Mouse (Mus musculus): ENCODE data around the gene Erc2. TPM values are rescaled to one million over a fixed set of nuclear protein-coding genes. Genes with fewer than 3 reads are reported as not detected.
"Not testable (repeated sequence)": the region's sequence is repeated elsewhere in the genome, so short reads cannot be mapped to it uniquely, and the experiment has no call there.

The Erc2 gene
- total RNA-seq, 4 experiments from 2014 or later: 1.0 to 1.2 (median 1.1) TPM

DNA sequence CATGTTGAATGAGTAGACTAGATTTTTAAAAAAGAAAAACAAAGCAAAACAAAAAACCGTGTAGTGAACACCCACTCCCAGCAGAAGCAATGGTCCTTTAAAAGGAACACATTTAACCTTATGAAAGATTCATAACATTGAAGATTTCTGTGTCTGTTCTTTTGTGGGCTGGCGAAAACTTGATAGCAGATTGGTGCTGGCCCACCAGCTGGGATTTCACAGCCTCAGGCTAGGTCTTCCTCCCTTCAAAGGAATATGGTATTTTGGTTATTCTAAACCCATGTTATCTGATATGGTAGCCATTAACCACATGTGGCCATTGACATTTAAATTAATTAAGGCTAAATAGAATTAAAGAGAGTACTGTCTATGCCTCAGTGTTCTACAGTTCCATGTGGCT is 205.9 kb downstream of the Erc2 start:
- no peak for DNase-seq (ENCODE audit: low spot score)

DNA sequence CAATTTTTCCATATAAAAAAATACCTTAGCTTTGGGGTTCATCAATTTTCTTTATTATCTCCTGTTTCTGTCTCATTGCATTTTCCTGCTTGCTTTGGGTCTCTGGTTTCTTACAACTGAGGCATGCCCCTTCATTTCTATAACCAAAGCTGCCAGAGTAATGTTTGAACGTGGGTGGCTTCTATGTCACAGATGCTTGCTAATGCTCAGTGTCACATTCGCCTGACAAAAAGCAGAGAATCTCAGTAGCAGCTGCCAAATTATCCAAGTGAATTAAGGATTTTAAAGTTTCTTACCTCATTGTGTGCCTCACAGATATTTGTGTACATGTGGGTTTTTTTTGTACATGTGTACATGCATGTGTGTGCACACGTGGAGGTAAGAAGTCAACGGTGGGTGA is 210.0 kb downstream of the Erc2 start:
- DNase-seq (ENCODE audit: low spot score): no peak

DNA sequence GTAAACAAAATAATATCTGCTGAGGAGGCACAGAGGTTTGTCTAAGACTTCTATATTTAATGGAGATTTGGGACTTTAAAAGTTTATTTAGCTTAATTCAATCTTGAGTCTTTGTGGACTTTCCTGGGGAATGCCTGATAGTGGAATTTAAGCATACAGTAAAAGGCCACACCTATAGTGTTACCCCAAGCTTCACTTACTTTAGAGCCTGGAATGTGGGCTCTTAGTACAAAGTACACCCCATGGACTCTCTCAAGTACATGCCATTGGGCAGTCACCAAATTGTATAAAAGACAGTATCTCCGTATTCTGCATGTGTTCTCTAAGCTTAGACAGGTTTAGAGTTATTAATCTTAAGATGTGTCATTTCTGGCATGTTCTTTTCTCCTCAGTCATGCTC is 213.1 kb downstream of the Erc2 start:
- DNase-seq (ENCODE audit: low spot score): no peak

DNA sequence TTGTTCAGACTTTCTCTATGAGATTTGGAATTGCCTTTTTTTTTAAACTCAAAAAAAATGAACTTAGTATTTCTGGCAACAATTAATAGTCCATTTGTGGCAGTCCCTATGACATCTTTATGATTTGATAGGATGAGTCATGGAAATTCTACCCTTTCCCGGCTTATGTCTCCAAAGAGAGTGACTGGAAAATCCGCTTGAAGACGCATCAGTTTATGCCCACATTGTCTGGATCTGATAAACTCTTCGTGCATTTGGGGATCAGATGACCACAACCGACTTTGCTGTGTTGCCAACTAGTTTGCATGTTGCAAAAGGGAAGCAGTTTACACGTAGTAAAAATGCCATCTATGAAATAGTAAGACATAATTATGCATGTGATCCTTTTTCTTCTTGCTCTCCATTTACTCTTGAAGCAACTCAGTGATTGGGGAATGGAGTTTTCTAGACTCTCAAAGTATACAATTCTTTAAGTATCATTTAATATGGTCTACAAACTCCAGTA is 215.4 kb downstream of the Erc2 start:
- no peak for DNase-seq (ENCODE audit: low spot score)

DNA sequence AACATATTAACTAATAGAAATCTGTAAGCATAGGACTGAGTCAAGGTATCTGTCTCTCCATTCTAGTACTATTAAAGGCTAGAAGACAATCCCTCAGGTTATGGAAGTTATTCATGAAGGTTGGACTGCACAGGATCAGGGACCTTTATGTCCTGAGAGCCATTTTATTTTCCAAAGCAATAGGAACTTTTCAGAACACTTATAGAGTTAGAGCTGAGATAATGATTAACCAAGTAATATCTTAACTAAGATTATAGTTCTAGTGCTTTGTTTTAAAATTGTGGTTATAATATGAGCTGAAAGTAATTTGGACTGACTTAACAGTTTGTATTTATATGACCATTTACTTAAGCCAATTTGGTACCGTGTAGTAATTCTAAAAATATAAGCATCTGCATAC is 217.9 kb downstream of the Erc2 start:
- no peak for DNase-seq (ENCODE audit: low spot score)

DNA sequence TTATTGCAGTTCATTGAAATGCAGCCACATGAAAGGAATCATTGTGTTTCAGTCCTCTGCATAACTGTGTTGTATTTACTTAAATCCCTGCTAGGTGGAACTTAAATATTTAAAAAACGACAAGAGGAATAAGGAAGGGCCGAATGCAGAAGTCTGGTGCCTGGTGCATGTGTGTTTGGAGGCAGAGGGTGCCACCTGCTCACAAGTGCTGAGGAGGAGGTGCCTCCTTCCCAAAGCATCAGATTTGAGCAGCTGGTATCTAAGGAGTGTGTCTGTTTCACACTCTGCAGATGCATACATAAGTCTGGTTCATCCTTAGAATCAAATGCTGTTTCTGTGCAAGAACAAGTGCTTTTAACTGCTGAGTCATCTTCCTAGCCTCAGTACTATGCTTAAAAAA is 224.6 kb downstream of the Erc2 start:
- no peak for DNase-seq (ENCODE audit: low spot score)

DNA sequence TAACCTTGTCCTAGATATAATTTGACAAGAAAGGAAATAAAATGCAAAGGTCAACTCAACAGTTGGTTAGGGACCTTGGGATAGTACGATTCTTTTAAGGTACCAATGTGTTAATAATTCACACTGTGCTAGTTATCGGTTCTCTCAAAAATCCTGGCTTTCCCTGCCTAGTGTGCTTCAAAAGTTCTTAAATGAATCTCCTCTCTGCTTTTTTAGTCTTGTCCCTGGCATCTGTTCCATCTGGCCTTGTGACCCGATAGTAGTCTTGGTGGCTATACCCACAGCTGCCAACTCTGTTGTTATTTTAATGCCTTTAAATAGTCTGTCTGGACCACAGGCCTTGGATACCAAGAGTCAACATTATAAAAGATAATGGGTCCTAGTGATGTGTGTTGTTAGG is 225.1 kb downstream of the Erc2 start:
- no peak for DNase-seq (ENCODE audit: low spot score)

DNA sequence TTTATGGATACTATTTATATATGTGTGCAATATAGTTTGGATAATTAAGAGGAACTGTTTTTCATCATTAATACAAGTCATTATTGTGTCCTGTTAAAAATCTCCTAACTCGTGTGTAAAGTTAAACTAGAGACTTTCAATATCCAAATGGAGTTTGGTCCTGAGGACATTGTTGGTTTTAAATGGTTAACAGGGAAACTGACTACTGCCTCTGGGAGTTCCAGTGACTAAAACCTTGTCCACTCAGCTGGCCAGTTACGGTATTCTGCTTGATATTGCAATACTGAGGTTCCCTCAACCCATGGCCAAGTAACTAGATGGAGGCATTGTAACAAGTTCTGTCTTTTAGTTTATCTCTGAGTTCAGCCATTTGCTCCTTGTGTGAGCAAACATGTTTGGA is 229.0 kb downstream of the Erc2 start:
- DNase-seq (ENCODE audit: low spot score): no peak

DNA sequence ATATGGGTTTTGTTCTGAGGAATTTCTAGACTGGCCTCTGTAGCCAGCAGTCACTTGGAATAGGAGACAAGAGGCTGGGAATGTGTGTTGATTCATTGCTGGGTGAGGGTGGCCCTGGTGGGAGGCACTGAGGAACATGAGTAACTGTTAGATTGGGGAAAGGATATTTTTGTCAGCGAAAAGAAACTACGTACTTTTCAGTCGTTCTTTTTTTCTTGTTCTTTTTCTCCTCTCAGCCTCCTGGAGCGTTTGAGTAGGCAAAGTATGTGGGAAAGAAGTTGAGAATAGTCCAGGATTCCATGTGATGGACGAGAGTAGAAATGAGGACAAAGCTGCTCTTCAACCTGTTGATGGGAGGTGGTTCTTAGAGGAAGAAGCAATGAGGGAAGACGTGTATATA is 230.4 kb downstream of the Erc2 start:
- no peak for DNase-seq (ENCODE audit: low spot score)

DNA sequence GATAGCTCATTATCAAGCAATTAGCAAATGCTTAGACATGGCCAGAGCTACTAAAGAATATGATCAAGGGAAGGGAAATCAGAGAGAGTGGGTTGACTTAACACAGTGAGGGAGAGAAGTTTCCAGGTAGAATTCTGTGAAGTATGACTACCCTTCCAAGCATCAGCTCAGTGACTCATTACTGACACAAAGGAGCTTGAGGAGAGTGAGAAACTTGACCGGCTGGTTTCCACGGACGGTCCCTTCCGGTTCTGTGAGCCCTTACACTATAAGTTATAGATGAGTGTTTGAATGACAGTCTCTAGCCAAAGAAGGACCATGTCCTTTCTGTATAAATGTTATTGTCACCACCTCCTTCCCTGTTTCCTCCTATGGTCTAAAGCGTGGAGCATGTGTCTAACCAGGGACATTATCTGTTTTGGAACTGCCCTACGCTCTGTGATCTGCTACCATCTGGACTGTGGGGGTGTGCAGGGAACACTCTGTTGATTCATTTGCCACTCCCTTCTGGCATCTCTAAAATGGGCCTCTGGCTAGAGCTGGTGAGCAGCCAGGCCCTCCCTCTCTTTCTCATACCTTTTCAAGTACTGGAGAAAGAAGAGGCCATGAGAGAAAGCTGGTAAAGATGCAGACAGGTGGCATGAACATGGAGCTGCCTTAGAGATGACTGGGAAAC is 238.3 kb downstream of the Erc2 start:
- DNase-seq (ENCODE audit: low spot score): no peak

DNA sequence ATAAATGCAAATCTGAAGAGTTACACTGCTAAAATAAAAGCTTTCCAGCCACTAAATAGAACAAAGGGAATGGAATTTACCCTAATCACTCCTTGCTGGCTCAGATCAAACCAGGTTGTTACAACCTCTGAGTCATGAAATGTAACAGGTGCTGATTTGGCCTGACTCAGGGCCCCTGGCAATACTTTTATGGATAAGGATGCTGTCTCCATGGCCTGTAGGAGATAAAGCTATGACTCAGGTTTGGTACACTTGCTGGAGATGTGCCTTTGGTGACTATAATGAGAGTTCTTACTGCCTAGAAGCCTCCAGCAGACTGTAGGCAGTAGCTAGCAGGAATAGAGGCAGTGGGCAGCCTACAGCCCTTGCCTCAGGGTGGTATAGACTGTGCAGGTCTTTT is 240.1 kb downstream of the Erc2 start:
- DNase-seq (ENCODE audit: low spot score): no peak

DNA sequence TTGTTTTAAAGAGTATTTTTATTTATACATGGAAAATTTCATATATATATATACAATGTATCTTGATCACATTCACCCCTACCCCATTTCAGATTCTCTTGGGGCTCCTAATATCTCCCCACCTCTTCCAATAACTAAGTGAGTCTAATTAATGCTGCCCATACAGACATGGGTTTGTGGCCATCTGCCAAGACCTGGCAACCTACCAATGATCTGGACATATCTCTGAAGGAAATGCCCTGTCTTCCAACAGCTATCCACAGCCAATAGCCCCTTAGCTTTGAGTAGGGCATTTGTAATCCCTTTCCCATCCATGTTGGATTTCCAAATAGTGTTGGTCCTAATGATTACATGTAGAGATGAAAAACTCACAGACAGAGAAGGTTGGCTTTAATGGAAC is 245.2 kb downstream of the Erc2 start:
- DNase-seq (ENCODE audit: low spot score): no peak

DNA sequence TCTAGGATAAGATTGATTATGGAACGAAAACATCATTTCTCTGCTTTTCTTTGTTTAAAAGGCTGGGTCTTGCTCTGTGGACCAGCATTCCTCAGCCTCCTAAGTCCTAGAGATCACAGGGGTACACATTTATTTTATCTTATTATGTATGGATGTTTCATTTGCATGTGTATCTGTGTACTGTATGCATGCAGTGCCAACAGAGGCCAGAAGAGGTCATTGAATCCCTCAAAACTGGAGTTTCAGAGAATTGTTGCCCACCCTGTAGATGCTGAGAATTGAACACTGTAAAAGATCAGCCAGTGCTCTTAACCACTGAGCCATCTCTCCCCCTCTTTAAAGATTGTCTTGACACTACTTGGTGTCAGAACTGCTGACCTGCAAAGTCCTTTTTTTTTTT is 251.4 kb downstream of the Erc2 start:
- no peak for DNase-seq (ENCODE audit: low spot score)

DNA sequence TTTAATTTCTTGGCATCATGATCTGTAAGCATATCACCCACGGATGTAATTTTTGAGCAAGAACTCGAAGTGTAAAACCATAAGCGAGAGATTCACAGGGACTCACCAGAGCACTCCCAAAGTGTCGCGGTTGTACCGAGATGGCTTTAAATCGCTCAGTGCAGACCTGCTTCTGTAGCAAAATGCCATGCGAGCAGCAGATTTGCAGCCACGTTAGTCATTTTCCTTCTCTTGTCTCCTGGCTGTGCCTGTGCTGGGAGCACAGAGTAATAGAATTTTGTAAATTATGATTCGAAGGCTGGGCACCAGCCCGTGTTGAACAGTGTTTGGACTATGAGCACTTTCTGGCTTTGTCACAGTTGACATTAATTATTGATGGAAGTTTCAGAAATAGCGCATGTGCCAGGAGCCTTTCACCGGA is 253.8 kb downstream of the Erc2 start:
- DNase-seq (ENCODE audit: low spot score): no peak

DNA sequence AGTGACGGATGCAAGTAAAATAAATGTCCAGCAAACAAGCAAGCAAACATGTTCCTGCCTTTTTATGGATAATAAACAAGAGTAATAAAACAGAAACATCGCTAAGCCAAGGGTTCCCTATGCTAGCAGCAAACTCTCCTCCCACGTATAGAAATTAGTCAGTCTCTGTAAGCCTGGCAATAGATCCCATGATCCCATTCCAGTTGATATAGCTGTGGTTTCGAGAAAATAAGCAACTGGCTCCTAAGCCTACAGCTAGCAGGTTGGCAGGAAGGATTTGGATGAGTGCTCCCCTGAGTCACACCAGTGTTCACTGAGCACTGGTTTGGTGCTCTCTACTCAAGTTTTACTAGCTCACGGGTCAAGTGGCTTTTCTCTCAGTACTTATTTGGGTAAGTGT is 259.7 kb downstream of the Erc2 start:
- DNase-seq (ENCODE audit: low spot score): no peak

DNA sequence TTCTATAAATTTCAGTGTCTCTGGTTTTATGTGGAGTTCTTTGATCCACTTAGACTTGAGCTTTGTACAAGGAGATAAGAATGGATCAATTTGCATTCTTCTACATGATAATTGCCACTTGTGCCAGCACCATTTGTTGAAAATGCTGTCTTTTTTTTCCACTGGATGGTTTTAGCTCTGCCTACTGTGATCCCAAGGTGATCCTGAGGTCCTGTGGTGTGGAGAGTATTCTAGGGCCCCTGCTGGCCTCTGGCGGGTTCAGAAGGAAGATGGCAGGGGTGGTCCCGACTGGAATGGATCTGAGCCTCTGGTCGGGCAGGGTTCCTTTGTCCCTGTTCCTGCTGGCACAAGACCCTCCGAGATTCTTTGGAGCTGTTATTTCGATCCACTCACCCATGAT is 264.1 kb downstream of the Erc2 start:
- DNase-seq (ENCODE audit: low spot score): not testable (repeated sequence)

DNA sequence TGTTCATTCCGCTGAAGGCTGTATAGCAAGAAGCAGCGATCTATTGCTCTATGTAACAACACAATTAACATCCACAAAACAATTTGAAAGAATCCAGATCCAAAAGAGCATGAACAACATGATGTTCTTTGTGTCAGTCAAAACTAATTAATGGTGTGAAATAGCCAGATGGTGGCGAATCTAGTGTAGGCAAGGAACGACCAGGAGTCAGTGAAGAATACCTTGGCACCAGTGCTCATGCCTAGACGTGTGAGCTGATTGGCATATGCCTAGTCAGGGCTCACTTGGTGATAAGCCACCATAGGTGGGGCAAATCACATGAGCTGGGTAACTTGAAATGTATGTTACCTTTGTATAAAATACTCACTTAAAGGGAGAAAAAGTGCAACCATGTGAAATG is 265.3 kb downstream of the Erc2 start:
- no peak for DNase-seq (ENCODE audit: low spot score)

DNA sequence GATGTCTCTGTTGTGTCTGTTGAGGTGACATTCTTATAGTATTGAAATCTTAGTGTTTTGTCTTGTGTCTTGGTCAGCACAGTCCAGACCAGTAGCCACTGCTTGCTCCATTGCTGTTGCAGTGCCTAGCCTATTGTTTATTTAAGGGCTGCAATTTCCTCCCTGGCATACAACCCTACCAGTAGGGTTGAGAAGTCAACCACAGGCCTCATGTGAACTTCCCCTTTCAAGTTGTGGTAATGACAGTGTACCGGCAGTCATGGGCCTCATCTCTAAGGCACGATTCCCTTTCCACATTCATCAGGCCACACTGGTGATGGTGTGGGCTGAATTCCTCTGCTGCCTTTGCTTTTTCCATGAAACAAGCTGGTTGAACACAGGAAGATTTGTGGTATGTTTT is 267.4 kb downstream of the Erc2 start:
- DNase-seq (ENCODE audit: low spot score): no peak

DNA sequence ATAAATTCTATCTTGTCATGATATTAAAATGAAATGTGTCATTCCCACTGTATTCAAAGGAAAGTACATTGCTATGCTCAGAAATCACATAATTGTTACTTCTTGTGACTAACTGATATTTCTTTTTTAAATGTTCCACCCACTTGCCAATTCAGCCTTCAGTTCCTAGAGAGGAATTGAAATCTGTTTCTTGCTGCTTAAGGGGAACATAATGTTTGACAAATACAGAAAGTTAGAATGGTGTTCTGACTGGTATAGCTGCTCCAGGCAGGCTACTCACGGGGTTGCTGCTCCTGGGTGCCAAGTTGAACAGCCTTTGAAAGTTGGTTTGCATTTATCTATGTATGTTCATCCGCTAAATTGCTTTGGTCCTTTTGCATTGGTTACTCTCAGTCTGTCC is 270.2 kb downstream of the Erc2 start:
- no peak for DNase-seq (ENCODE audit: low spot score)

DNA sequence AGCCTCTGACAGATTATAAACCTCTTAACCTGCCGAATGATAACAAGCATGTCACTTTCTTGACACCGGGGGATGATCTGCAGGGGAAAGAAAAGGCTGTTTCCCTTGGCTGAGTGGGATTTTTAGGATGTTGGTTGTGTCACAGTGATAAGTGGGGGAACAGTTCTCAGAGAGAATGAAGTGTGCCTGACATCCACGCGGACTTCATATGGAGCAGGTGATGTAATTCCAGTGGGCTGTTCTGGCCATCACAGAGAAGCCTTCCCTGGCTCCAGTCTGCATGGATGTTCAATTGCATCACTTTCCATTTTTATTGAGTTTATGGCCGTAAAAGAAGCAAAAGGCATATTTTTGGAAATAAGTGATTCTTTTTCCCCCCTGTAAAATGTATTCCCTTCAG is 279.5 kb downstream of the Erc2 start:
- no peak for DNase-seq (ENCODE audit: low spot score)

DNA sequence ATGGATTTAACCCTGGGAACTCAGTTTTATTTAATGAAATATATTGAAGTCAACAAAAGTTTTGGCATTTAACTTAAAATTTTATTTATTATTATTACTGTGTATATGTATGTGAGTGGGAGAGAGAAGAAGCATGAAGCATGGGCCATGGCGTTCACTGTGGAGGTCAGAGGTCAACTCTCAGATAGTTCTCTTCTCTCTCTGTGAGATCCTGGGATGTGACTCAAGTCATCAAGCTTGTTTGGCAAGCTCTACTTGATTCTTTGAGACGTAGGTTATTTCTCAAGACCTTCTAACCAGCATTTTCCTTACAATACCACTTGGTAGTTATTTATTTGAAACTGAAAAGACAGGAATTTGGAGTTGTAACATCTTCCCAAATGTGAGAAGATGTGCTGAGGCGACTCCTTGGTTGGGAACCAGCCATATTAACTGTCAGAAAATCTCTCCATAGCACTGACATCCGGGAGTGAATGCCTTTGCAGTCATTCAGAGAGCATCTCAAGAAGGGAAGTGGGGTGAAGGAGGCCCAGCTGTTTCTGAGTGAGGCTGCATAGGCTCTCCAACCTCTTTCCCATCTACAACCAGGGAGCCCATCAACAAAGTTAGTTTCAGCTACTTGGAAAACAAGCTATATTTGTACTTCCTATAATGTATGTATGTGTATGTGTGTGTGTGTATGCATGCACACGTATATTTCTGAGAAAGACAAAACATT is 299.6 kb downstream of the Erc2 start:
- DNase-seq (ENCODE audit: low spot score): no peak

DNA sequence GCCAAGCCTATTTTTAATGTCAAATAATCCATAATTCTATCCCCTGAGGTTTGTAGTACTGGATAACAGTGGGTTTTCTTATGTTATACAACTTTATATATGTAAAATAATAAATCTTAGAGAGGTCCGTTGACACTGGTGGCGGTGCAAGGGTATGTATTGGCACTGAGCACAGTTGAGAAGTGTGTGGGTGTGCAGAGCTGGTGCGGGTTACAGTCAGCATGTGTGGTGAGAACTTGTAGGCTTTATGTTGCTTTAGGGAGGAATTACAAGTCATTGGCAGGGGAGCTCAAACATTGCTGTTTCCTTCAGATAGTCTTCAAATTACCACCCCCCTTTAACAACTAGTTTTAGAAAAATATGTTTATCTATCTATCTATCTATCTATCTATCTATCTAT is 305.1 kb downstream of the Erc2 start:
- no peak for DNase-seq (ENCODE audit: low spot score)

DNA sequence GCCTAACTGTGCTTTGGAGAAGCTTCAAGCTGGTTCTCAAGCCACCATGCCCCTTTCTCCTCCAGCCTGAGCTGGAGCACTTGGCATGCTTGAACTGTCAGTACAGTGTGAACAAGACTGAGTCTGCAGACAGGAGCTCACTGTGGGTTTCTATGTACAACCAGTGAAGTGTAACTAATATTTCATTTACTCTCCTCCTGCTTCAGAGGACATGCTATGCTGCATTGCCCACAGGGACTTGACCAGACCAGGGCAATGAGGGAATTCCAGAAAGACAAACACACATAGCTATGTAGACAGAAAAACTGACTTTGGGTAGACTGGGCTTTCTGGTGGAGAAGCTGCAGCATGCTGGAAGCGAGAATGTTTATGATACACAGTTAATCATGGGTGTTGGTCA is 311.3 kb downstream of the Erc2 start:
- DNase-seq (ENCODE audit: low spot score): no peak

DNA sequence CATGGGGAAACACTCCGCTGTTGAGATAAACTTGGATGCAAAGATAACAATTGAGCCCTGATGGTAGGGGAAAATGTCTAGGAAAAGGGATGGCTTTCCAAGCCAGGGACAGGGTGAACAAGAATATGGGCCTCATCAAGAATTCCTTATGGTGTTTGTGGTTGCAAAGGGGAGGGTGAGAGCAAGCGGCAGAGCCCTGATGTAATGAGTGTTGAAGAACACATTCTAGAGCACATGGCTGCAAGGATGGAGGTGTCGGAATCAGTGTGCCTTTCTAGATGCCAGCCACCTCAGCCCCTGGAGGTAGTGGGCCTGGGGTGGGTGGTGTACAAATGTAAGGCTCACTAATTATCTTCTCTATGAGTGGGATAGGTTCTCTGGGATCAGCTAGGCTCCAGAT is 313.5 kb downstream of the Erc2 start:
- DNase-seq (ENCODE audit: low spot score): no peak
